Mouse (Mus musculus) testis, adult 2 months (tissue): Measurements from ENCODE around the gene Ppat. TPM values are rescaled to one million over a fixed set of nuclear protein-coding genes. Genes with fewer than 3 reads are reported as not detected.

Source experiments
- H3K27ac ChIP-seq: fragments of 200-500 bp; 2 replicates; pipeline ENCODE4 v1.5.1; 2012; ENCODE audit warnings: low read depth, low read length; ENCODE audit not compliant: control insufficient read depth, insufficient read depth
- H3K27me3 ChIP-seq: fragments of 200-500 bp; 2 replicates; pipeline ENCODE4 v1.6.1; 2012; ENCODE audit warnings: mild to moderate bottlenecking, low read length, moderate library complexity; ENCODE audit not compliant: control insufficient read depth, insufficient read depth
- H3K36me3 ChIP-seq: fragments of 200-500 bp; 2 replicates; pipeline ENCODE4 v1.6.1; 2012; ENCODE audit warnings: mild to moderate bottlenecking, low read length; ENCODE audit not compliant: control insufficient read depth, insufficient read depth
- H3K4me1 ChIP-seq: fragments of 200-500 bp; 2 replicates; pipeline ENCODE4 v1.6.1; 2012; ENCODE audit warnings: low read length; ENCODE audit not compliant: control insufficient read depth, insufficient read depth
- H3K4me3 ChIP-seq: fragments of 200-500 bp; 2 replicates; pipeline ENCODE4 v1.5.1; 2012; ENCODE audit warnings: low read depth, mild to moderate bottlenecking, low read length, moderate library complexity, mixed read lengths; ENCODE audit not compliant: control insufficient read depth
- CTCF ChIP-seq: fragments of 200-500 bp; IDR thresholded peaks from 2 replicates; pipeline ENCODE4 v1.5.1; 2012; ENCODE audit warnings: low read depth, mild to moderate bottlenecking, inconsistent platforms, low read length, moderate library complexity; ENCODE audit not compliant: control insufficient read depth, insufficient read depth, insufficient replicate concordance
- POLR2A ChIP-seq: fragments of 200-500 bp; IDR thresholded peaks from 2 replicates; pipeline ENCODE4 v1.6.1; 2012; ENCODE audit warnings: low read depth, mild to moderate bottlenecking, inconsistent platforms, low read length, moderate library complexity; ENCODE audit not compliant: control insufficient read depth
- polyA plus RNA-seq: library from polyadenylated mRNA; depleted of rRNA; stranded (reverse); fragments of >200 nt; gene quantifications from 2 replicates; pipeline ENCODE4 v1.2.3, GENCODE M21; 2012

Ppat gene
- polyA plus RNA-seq, 1 experiment = 4.0 TPM

- Histone ChIP-seq H3K4me1 (peaks cover 2% of the 10 kb centered on the region; the same call in 1 of the 2 replicates), H3K27me3 (no peaks in the 10 kb centered on the region), H3K4me3 (no peak overlapping the region), H3K36me3 (no peaks in the 10 kb centered on the region), H3K27ac (no peak overlapping the region)
- TF ChIP-seq CTCF = no peak
These were observed 49.2 kb downstream of the Ppat start for GRCm38 (mm10) chr5:76902131-76902530.

GRCm38 (mm10) chr5:76893084-76893483 lies 58.3 kb downstream of the Ppat start:
- Histone ChIP-seq H3K36me3 (no peaks in the 10 kb centered on the region; the same call in 1 of the 2 replicates), H3K4me1 (no peaks in the 10 kb centered on the region), H3K27ac (no peak overlapping the region), H3K4me3 (no peak overlapping the region), H3K27me3 (no peaks in the 10 kb centered on the region)
- TF ChIP-seq CTCF (no peak), POLR2A (no peak)

DNA sequence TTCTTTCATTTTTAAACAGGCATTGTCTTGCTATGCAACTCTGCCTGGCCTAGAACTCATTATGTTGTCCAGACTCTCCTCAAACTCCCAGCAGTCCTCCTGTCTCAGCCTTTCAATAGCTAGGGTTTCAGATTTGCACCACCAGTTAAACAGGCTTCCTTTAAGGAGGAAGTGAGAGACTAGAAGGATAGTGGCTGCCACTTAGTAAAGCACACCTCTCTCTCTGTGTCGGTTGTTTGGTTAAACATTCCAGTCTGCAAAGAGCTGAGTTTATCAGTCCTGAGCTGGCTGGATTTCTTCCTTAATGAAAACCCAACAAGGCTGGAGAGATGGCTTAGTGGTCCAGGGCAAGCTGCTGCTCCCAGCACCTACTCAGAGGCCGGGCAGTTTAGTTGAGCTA lies 58.8 kb downstream of the Ppat start:
- no peak overlapping the region for H3K27ac ChIP-seq
- H3K36me3 ChIP-seq = no peaks in the 10 kb centered on the region; the same call in 1 of the 2 replicates
- TF ChIP-seq CTCF = no peak

GRCm38 (mm10) chr5:76887011-76887410 lies 64.4 kb downstream of the Ppat start:
- H3K27me3 ChIP-seq = no peaks in the 10 kb centered on the region
- H3K27ac ChIP-seq = no peak overlapping the region
- H3K4me1 ChIP-seq = no peaks in the 10 kb centered on the region
- no peak for TF ChIP-seq POLR2A
- TF ChIP-seq CTCF = no peak
- H3K4me3 ChIP-seq = no peak overlapping the region
- H3K36me3 ChIP-seq = no peaks in the 10 kb centered on the region; the same call in 1 of the 2 replicates

More for the DNA sequence above, 58.8 kb downstream of the Ppat start:
- no peaks in the 10 kb centered on the region for H3K27me3 ChIP-seq
- no peak overlapping the region for H3K4me3 ChIP-seq
- no peaks in the 10 kb centered on the region for H3K4me1 ChIP-seq

DNA sequence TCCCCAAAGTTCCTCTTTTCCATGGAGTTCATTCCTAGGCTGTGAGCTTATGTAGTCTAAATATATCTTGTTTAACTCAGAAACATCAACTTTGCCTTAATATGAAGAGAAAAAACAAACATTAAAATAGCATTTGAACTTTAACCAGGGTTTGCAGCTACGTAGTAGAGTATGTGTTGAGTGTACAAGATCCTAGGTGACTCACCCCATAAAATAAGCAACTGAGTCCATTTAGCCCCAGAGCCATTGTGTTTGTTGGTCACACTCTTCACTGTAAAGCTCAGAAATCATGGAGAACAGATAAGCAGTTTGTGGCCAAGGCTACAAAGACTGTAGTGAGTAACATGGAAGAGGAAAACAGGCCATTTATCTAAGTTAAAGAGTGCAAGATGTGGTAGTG lies 67.3 kb downstream of the Ppat start:
- Histone ChIP-seq H3K4me3 (no peak overlapping the region), H3K36me3 (no peaks in the 10 kb centered on the region; the same call in 1 of the 2 replicates), H3K4me1 (no peaks in the 10 kb centered on the region), H3K27ac (no peak overlapping the region), H3K27me3 (no peaks in the 10 kb centered on the region)
- TF ChIP-seq POLR2A (no peak), CTCF (no peak)

DNA sequence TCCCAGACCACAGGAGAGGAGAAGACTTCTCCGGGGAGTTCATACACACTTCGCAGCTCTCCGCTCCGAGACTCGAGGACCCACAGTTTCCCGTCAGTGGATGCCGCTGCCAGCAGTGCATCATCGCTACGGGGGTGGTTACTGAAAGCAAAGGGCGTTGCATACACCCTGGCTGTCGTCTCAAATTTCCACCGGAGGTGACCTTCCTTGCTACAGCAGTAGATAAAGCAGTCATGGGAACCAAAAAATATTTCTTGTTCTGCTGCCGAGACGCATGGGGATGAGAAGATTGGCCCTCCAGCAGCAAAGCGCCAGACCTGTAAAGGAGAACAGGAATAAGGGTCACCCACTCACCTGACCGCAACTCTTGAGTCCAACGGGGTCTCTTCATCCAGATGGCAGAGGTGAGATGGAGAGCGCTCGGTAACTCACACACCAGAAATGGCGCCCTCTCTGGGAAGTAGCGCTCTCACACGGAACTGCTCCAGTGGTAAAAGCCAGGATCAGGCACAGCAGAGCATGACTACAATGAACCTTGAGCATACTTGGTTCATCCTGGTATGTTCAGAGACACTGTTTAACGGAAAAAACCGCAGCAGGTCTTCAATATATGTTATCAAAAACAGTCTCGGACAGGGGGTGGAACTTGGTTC lies 75.1 kb downstream of the Ppat start:
- no peak for TF ChIP-seq CTCF
- TF ChIP-seq POLR2A = no peak
- Histone ChIP-seq H3K4me3 (peak overlapping the region; percentile 79), H3K36me3 (no peaks in the 10 kb centered on the region; the same call in none of the 2 replicates)

GRCm38 (mm10) chr5:76869553-76869952 lies 81.8 kb downstream of the Ppat start:
- Histone ChIP-seq H3K4me3 (no peak overlapping the region), H3K4me1 (no peaks in the 10 kb centered on the region; the same call in 1 of the 2 replicates), H3K27me3 (no peaks in the 10 kb centered on the region), H3K36me3 (no peaks in the 10 kb centered on the region; the same call in none of the 2 replicates), H3K27ac (no peak overlapping the region)
- TF ChIP-seq POLR2A (no peak), CTCF (no peak)

More for the DNA sequence above, 75.1 kb downstream of the Ppat start:
- Histone ChIP-seq H3K4me1 (peaks cover 4% of the 10 kb centered on the region; the same call in 1 of the 2 replicates), H3K27ac (peak overlapping the region; percentile 54), H3K27me3 (no peaks in the 10 kb centered on the region)
